Mouse (Mus musculus) cortical plate, adult 2 months (tissue): ENCODE measurements at regions not wholly inside any gene's neighbourhood (a gene's known extent, or its start where the extent isn't known, plus 50 kb on each side); places are given as distances from the start of the nearest gene placed in this dataset.

Experiments
- CTCF ChIP-seq: fragments of 200-500 bp; IDR thresholded peaks from 2 replicates; pipeline ENCODE4 v1.5.1; 2011; ENCODE audit warnings: mild to moderate bottlenecking, control low read depth, low read length; ENCODE audit not compliant: insufficient read depth; ENCODE audit errors: extremely low read depth
- POLR2A ChIP-seq: fragments of 200-500 bp; IDR thresholded peaks from 2 replicates; pipeline ENCODE4 v1.6.1; 2011; ENCODE audit warnings: mild to moderate bottlenecking, low read length, control low read depth; ENCODE audit not compliant: insufficient read depth; ENCODE audit errors: extremely low read depth

- TF ChIP-seq CTCF = no peak
- no peak for TF ChIP-seq POLR2A
Measured at GRCm38 (mm10) chr7:61658086-61658485, 688.3 kb upstream of the Ndn start.
